Mouse (Mus musculus) stomach, postnatal 0 days (tissue): ENCODE measurements at regions not wholly inside any gene's neighbourhood (a gene's known extent, or its start where the extent isn't known, plus 50 kb on each side); places are given as distances from the start of the nearest gene placed in this dataset.

Experiments used
- CTCF ChIP-seq: IDR thresholded peaks from 2 replicates; pipeline ENCODE4 v1.5.1; 2016; ENCODE audit warnings: antibody characterized with exemption, low read depth, mild to moderate bottlenecking, moderate library complexity
- EP300 ChIP-seq: optimal IDR thresholded peaks from 2 replicates; pipeline ENCODE3; 2016; ENCODE audit warnings: antibody characterized with exemption

GRCm38 (mm10) chr3:54016877-54017276, 139.0 kb upstream of the Trpc4 start:
- TF ChIP-seq CTCF (no peak), EP300 (no peak)
